Mouse (Mus musculus) stomach, embryonic 14.5 days (tissue): ENCODE data around the gene Pdpk1. TPM values are rescaled to one million over a fixed set of nuclear protein-coding genes. Genes with fewer than 3 reads are reported as not detected.

Experiments
- ATAC-seq: fragments of 200-750 bp; cut with Nextera tagmentation; 2 replicates; pipeline ENCODE4 v1.8.0; 2017; ENCODE audit warnings: low read depth, moderate TSS enrichment; ENCODE audit not compliant: insufficient number of reproducible peaks, insufficient read depth, low FRiP score
- H3K27ac ChIP-seq: fragments of 300-500 bp; sonication (generic); 2 replicates; pipeline ENCODE4 v1.5.1; 2014; ENCODE audit warnings: mild to moderate bottlenecking, low read length, moderate library complexity, mixed read lengths
- H3K27me3 ChIP-seq: fragments of 300-500 bp; sonication (generic); 2 replicates; pipeline ENCODE4 v1.6.1; 2014; ENCODE audit warnings: low read length, control low read depth, mixed read lengths; ENCODE audit not compliant: control insufficient read depth, insufficient read depth
- H3K36me3 ChIP-seq: fragments of 300-500 bp; sonication (generic); 2 replicates; pipeline ENCODE4 v1.6.1; 2014; ENCODE audit warnings: mild to moderate bottlenecking, control low read depth, low read length, moderate library complexity, mixed read lengths; ENCODE audit not compliant: control insufficient read depth, insufficient read depth
- H3K4me1 ChIP-seq: fragments of 300-500 bp; sonication (generic); 2 replicates; pipeline ENCODE4 v1.6.1; 2014; ENCODE audit warnings: low read length, control low read depth, mixed read lengths; ENCODE audit not compliant: control insufficient read depth, insufficient read depth
- H3K4me2 ChIP-seq: fragments of 300-500 bp; sonication (generic); replicated peaks from 2 replicates; pipeline ENCODE4 v1.6.1; 2014; ENCODE audit warnings: low read depth, low read length, control low read depth
- H3K4me3 ChIP-seq: fragments of 300-500 bp; sonication (generic); 2 replicates; pipeline ENCODE4 v1.5.1; 2014; ENCODE audit warnings: low read depth, low read length, control low read depth
- H3K9ac ChIP-seq: fragments of 300-500 bp; sonication (generic); replicated peaks from 2 replicates; pipeline ENCODE4 v1.6.1; 2014; ENCODE audit warnings: low read depth, mild to moderate bottlenecking, control low read depth, low read length, moderate library complexity, mixed read lengths
- H3K9me3 ChIP-seq: fragments of 300-500 bp; sonication (generic); 2 replicates; pipeline ENCODE4 v1.6.1; 2016; ENCODE audit warnings: low read depth, low read length, control low read depth; ENCODE audit not compliant: control insufficient read depth
- WGBS: fragments of 180-500 bp; shearing (Covaris S2); extraction: QIAGEN DNeasy Blood & Tissue Kit; methylation state at CpG from one replicate; pipeline ENCODE4 v1.1.7; 2014; 5-methylcytosine and 5-hydroxymethylcytosine counted together
- polyA plus RNA-seq: library from polyadenylated mRNA; unstranded; fragments of >200 nt; fragmentation: Nextera tagmentation; extraction: Ambion mirVana; gene quantifications from 2 replicates; pipeline ENCODE4 v1.2.1, GENCODE M21; 2014

Gene Pdpk1
- polyA plus RNA-seq, 1 experiment from 2014 or later, result 44.3 TPM

- peak overlapping the region; percentile 71 for H3K4me2 ChIP-seq
- no peak for ATAC-seq
- H3K27ac ChIP-seq, result peak overlapping the region; percentile 95; the same call in 1 of the 2 replicates
- peak overlapping the region; percentile 94 for H3K4me3 ChIP-seq
- peaks cover 15% of the 10 kb centered on the region for H3K4me1 ChIP-seq
- no peaks in the 10 kb centered on the region for H3K27me3 ChIP-seq
- peak overlapping the region; percentile 74 for H3K9ac ChIP-seq
- H3K9me3 ChIP-seq, result no peaks in the 10 kb centered on the region
- peaks cover 22% of the 10 kb centered on the region; the same call in 1 of the 2 replicates for H3K36me3 ChIP-seq
- 49% methylated on average over 7 of the region's 7 CpGs for WGBS
Observed at GRCm38 (mm10) chr17:24167891-24168505, 17.3 kb upstream of the Pdpk1 start.

DNA sequence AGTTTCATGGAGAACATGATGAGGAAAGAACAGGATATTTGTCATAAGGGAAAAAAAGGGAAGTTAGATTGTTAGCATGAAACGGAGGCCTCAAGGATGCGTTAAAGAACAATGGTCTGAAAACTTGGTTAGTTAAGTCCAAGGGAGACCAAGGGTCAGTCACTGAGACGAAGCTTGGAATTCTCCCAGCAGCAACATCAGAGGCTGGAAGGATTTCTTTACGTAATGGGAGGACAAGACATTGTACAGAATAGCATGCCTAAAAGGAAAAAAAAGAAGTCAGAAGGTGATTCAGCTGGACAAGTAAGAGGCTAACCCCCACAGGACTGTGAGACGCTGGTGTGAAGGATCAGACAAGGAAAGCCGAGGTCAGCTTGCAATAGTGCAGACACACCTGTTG is 16.4 kb upstream of the Pdpk1 start:
- Histone ChIP-seq H3K9ac (no peak overlapping the region), H3K4me3 (no peak overlapping the region), H3K9me3 (no peaks in the 10 kb centered on the region), H3K27ac (no peak overlapping the region), H3K27me3 (no peaks in the 10 kb centered on the region), H3K4me1 (peaks cover 22% of the 10 kb centered on the region), H3K4me2 (no peak overlapping the region), H3K36me3 (peaks cover 22% of the 10 kb centered on the region; the same call in 1 of the 2 replicates)
- no peak for ATAC-seq
- WGBS, result 88% methylated on average over 6 of the region's 6 CpGs

DNA sequence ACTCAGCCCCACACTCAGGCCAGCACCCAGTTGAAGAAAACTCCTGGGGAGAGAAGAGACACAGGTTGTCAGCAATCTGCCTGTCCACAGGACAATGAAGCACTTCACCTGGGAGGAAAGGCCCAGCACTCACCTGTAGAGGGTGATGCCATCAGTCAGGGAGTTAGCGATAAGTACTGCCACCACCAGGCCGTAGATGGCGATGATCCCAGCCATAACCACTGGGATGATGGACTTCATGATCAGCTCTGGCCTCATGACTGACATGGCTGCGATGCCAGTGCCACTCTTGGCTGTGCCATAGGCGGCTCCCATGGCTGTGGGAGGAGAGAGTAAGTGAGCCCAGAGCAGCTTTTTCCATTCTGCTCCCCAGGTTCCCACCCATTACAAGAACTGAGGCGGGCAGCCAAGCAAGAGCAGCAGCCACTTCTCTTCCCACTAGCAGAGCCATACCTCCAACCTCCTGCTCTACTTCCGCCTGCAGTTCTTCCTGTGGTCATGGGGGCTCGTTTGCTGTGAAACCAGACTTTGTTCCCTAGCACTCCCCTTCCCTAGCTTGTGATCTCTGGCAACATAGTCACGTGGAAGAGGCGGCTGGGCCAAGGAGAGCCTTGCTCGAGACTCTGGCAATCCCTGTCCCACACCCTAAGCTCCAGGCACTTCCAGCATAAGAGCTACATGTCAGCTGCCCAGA is 14.0 kb upstream of the Pdpk1 start:
- Histone ChIP-seq H3K27me3 (no peaks in the 10 kb centered on the region), H3K4me3 (no peak overlapping the region), H3K9ac (no peak overlapping the region), H3K4me1 (peaks cover 18% of the 10 kb centered on the region), H3K36me3 (peaks cover 22% of the 10 kb centered on the region; the same call in 1 of the 2 replicates), H3K4me2 (no peak overlapping the region), H3K27ac (no peak overlapping the region), H3K9me3 (no peaks in the 10 kb centered on the region)
- no peak for ATAC-seq
- 82% methylated on average over 11 of the region's 11 CpGs for WGBS

- peak within 1 kb of the TSS; percentile 72 for H3K27ac ChIP-seq
- peak within 1 kb of the TSS; percentile 73 for H3K4me3 ChIP-seq
- peak; percentile 87 for ATAC-seq
- peaks cover 18% of the 10 kb centered on the region for H3K4me1 ChIP-seq
- H3K4me2 ChIP-seq, result peak within 1 kb of the TSS; percentile 90
- under 1% methylated on average over 47 of the region's 47 CpGs for WGBS
- no peaks in the 10 kb centered on the region for H3K27me3 ChIP-seq
- peaks cover 22% of the 10 kb centered on the region; the same call in 1 of the 2 replicates for H3K36me3 ChIP-seq
- H3K9ac ChIP-seq, result peak within 1 kb of the TSS; percentile 73
- H3K9me3 ChIP-seq, result no peaks in the 10 kb centered on the region
Observed at GRCm38 (mm10) chr17:24163176-24163962, 12.6 kb upstream of the Pdpk1 start, which contains the start of gene Amdhd2. Amdhd2 (minus strand) TSS chr17:24163766.

- WGBS, result 29% methylated on average over 17 of the region's 17 CpGs
Observed at GRCm38 (mm10) chr17:24162584-24163175, 12.0 kb upstream of the Pdpk1 start.

DNA sequence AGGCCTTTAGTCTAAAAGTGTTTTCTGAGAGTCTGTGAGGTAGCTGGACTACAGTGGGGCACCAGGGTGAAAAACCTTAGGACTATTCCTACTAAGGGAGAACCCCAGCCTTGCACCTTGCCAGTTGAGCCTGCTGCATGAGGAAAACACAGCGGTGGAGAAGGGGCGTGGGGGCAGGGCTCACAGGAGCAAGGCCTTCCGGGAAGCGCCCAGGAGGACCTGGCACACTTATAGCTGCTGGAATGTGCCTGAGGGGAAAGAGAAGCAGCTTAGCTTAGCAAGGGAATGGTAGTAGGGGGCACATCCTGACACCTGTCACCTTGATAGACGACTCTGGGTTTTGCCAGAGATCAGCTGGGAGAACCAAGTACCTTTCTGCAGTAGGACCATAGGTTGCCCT is 10.7 kb upstream of the Pdpk1 start:
- 78% methylated on average over 5 of the region's 5 CpGs for WGBS
- no peak overlapping the region for H3K4me3 ChIP-seq
- H3K9ac ChIP-seq, result no peak overlapping the region
- H3K4me2 ChIP-seq, result no peak overlapping the region
- peaks cover 13% of the 10 kb centered on the region; the same call in 1 of the 2 replicates for H3K36me3 ChIP-seq
- H3K27ac ChIP-seq, result no peak overlapping the region
- no peaks in the 10 kb centered on the region for H3K27me3 ChIP-seq
- H3K4me1 ChIP-seq, result peaks cover 7% of the 10 kb centered on the region
- H3K9me3 ChIP-seq, result no peaks in the 10 kb centered on the region
- no peak for ATAC-seq

More at GRCm38 (mm10) chr17:24162584-24163175, 12.0 kb upstream of the Pdpk1 start:
- no peaks in the 10 kb centered on the region for H3K9me3 ChIP-seq
- H3K27ac ChIP-seq, result peak overlapping the region; percentile 72; the same call in 1 of the 2 replicates
- H3K27me3 ChIP-seq, result no peaks in the 10 kb centered on the region
- peak; percentile 3; the same call in 1 of the 2 replicates for ATAC-seq
- peak overlapping the region; percentile 73 for H3K4me3 ChIP-seq
- H3K36me3 ChIP-seq, result peaks cover 19% of the 10 kb centered on the region; the same call in 1 of the 2 replicates
- peaks cover 13% of the 10 kb centered on the region for H3K4me1 ChIP-seq
- H3K4me2 ChIP-seq, result peak overlapping the region; percentile 90
- peak overlapping the region; percentile 73 for H3K9ac ChIP-seq

DNA sequence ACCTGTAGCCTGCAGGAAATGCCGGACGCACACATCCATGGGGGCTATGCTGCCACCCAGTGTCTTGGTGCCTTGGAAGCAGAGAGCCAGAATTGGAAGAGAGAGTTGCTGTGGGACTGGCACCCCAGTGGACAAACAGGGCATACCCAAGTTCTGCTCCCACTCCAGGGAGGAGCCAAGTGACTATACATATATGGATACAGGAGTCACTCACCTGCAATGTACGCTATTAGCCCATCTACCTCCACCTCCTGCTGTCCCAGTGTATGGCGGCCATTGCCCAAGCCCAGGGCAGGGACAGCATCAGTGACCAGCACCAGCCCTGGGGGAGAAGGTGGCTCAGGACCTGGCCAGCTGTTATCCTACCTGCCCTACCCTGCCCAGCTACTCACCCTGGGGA is 6.8 kb upstream of the Pdpk1 start:
- peaks cover 11% of the 10 kb centered on the region for H3K36me3 ChIP-seq
- ATAC-seq, result no peak
- H3K9ac ChIP-seq, result no peak overlapping the region
- H3K4me3 ChIP-seq, result no peak overlapping the region
- peaks cover 3% of the 10 kb centered on the region for H3K4me1 ChIP-seq
- H3K27me3 ChIP-seq, result no peaks in the 10 kb centered on the region
- no peak overlapping the region for H3K4me2 ChIP-seq
- WGBS, result 92% methylated on average over 4 of the region's 4 CpGs
- H3K9me3 ChIP-seq, result no peaks in the 10 kb centered on the region
- no peak overlapping the region for H3K27ac ChIP-seq

- H3K4me1 ChIP-seq, result peaks cover 3% of the 10 kb centered on the region; the same call in 1 of the 2 replicates
- no peak overlapping the region for H3K9ac ChIP-seq
- no peaks in the 10 kb centered on the region for H3K9me3 ChIP-seq
- WGBS, result 92% methylated on average over 6 of the region's 6 CpGs
- H3K27ac ChIP-seq, result no peak overlapping the region
- no peak overlapping the region for H3K4me3 ChIP-seq
- ATAC-seq, result no peak
- no peaks in the 10 kb centered on the region for H3K27me3 ChIP-seq
- peaks cover 11% of the 10 kb centered on the region for H3K36me3 ChIP-seq
- H3K4me2 ChIP-seq, result no peak overlapping the region
Observed at GRCm38 (mm10) chr17:24157121-24157520, 6.4 kb upstream of the Pdpk1 start.
